Mouse (Mus musculus) limb, embryonic 14.5 days (tissue): ENCODE measurements at regions not wholly inside any gene's neighbourhood (a gene's known extent, or its start where the extent isn't known, plus 50 kb on each side); places are given as distances from the start of the nearest gene placed in this dataset.

Source experiments
- ATAC-seq: fragments of 200-750 bp; cut with Nextera tagmentation; 2 replicates; pipeline ENCODE4 v1.8.0; 2017; ENCODE audit warnings: low read depth, moderate number of reproducible peaks, moderate TSS enrichment; ENCODE audit not compliant: low FRiP score
- DNase-seq: peaks from one replicate; pipeline ENCODE4 v3.0.0-alpha.2; 2015; ENCODE audit warnings: low spot score
- H3K27ac ChIP-seq: fragments of 300-500 bp; sonication (generic); replicated peaks from 2 replicates; pipeline ENCODE4 v1.5.1; 2014; ENCODE audit warnings: low read depth, mild to moderate bottlenecking, low read length, moderate library complexity, mixed read lengths
- H3K27me3 ChIP-seq: fragments of 300-500 bp; sonication (generic); 2 replicates; pipeline ENCODE4 v1.6.1; 2014; ENCODE audit warnings: low read length, mixed read lengths; ENCODE audit not compliant: control insufficient read depth, insufficient read depth
- H3K36me3 ChIP-seq: fragments of 300-500 bp; sonication (generic); 2 replicates; pipeline ENCODE4 v1.6.1; 2014; ENCODE audit warnings: mild to moderate bottlenecking, low read length, moderate library complexity, mixed read lengths; ENCODE audit not compliant: control insufficient read depth, insufficient read depth
- H3K4me1 ChIP-seq: fragments of 300-500 bp; sonication (generic); 2 replicates; pipeline ENCODE4 v1.6.1; 2014; ENCODE audit warnings: antibody characterized with exemption, low read length, mixed read lengths; ENCODE audit not compliant: control insufficient read depth, insufficient read depth
- H3K4me2 ChIP-seq: fragments of 300-500 bp; sonication (generic); replicated peaks from 2 replicates; pipeline ENCODE4 v1.6.1; 2014; ENCODE audit warnings: low read depth, mild to moderate bottlenecking, low read length, moderate library complexity; ENCODE audit not compliant: severe bottlenecking
- H3K4me3 ChIP-seq: fragments of 300-500 bp; sonication (generic); replicated peaks from 2 replicates; pipeline ENCODE4 v1.5.1; 2014; ENCODE audit warnings: low read length
- H3K9ac ChIP-seq: fragments of 300-500 bp; sonication (generic); 2 replicates; pipeline ENCODE4 v1.6.1; 2014; ENCODE audit warnings: mild to moderate bottlenecking, low read depth, low read length, moderate library complexity; ENCODE audit not compliant: severe bottlenecking
- H3K9me3 ChIP-seq: fragments of 300-500 bp; sonication (generic); 2 replicates; pipeline ENCODE4 v1.6.1; 2016; ENCODE audit warnings: low read length; ENCODE audit not compliant: control insufficient read depth
- POLR2A ChIP-seq: fragments of 200-500 bp; IDR thresholded peaks from 2 replicates; pipeline ENCODE4 v1.8.0; 2012; ENCODE audit warnings: inconsistent platforms, mild to moderate bottlenecking, moderate library complexity, borderline replicate concordance; ENCODE audit not compliant: insufficient read depth, insufficient read length; ENCODE audit errors: extremely low read depth
- WGBS: fragments of 180-500 bp; shearing (Covaris S2); extraction: QIAGEN DNeasy Blood & Tissue Kit; methylation state at CpG from one replicate; pipeline ENCODE4 v1.1.7; 2014; 5-methylcytosine and 5-hydroxymethylcytosine counted together

- DNase-seq, result no peak
- H3K9me3 ChIP-seq, result no peaks in the 10 kb centered on the region
- no peak overlapping the region for H3K4me3 ChIP-seq
- 90% methylated on average over 23 of the region's 23 CpGs for WGBS
- H3K4me2 ChIP-seq, result no peak overlapping the region
- no peak for ATAC-seq
- no peak for TF ChIP-seq POLR2A
- no peaks in the 10 kb centered on the region for H3K27me3 ChIP-seq
- H3K27ac ChIP-seq, result no peak overlapping the region
- H3K36me3 ChIP-seq, result no peaks in the 10 kb centered on the region
- H3K9ac ChIP-seq, result no peak overlapping the region
- no peaks in the 10 kb centered on the region for H3K4me1 ChIP-seq
Measured at GRCm38 (mm10) chr12:106128944-106129724, 119.1 kb downstream of the Vrk1 start.

DNA sequence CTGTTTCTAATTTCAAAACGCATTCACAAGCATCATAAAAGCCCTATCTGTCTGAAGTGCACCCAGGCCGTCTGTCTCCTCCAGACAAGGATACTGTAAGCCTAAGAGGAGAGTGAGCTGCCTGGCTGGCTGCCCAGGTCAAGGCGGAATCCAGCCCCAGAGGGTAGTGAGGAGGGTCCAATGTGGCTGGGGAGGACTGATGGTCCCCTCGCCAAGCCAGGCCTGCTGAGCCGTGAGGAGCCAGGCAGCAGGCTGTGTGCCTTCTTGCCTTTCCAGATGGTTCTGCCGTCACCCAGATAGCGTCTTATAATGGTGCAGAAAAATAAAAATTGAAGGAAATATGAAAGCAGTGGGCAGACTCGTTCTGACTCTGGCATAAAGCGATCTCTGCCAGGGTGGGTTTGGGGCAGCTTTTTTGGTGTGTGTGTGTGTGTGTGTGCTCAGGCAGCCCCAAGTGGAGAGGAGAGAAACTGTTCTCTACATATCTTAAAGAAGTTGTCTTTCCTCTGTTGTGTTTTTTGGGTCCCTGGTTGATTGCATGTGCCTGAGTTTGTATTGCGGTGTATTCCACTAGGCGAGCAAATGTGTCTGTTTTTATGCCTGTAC is 120.1 kb downstream of the Vrk1 start:
- H3K9ac ChIP-seq, result no peak overlapping the region
- 77% methylated on average over 11 of the region's 11 CpGs for WGBS
- H3K27me3 ChIP-seq, result no peaks in the 10 kb centered on the region
- H3K4me3 ChIP-seq, result no peak overlapping the region
- TF ChIP-seq POLR2A, result no peak
- no peaks in the 10 kb centered on the region for H3K36me3 ChIP-seq
- no peak for DNase-seq
- H3K4me1 ChIP-seq, result no peaks in the 10 kb centered on the region
- no peak overlapping the region for H3K27ac ChIP-seq
- H3K4me2 ChIP-seq, result no peak overlapping the region
- no peak for ATAC-seq
- no peaks in the 10 kb centered on the region for H3K9me3 ChIP-seq

DNA sequence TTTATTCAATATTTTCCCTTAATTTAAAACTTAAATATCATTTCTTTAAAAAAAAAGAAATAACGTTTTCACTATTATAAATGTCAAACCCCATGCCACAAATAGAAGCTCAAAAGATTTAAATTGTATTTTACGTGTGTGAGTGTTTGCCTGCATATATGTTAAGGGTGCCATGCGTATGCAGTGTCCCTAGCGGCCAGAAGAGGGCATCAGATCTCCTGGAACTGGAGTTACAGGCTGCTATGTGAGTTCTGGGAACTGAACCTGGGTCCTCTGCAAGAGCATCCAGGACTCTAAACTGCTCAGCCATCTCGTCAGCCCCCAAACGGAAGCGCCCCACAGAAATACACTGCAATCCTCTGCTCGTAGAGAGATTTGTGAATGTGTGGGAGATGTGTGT is 122.7 kb downstream of the Vrk1 start:
- Histone ChIP-seq H3K9me3 (no peaks in the 10 kb centered on the region), H3K4me2 (no peak overlapping the region), H3K36me3 (no peaks in the 10 kb centered on the region), H3K27me3 (no peaks in the 10 kb centered on the region), H3K4me3 (no peak overlapping the region), H3K27ac (no peak overlapping the region), H3K9ac (no peak overlapping the region), H3K4me1 (no peaks in the 10 kb centered on the region)
- ATAC-seq (no peak), DNase-seq (no peak)
- 92% methylated on average over 8 of the region's 8 CpGs for WGBS
- TF ChIP-seq POLR2A, result no peak

DNA sequence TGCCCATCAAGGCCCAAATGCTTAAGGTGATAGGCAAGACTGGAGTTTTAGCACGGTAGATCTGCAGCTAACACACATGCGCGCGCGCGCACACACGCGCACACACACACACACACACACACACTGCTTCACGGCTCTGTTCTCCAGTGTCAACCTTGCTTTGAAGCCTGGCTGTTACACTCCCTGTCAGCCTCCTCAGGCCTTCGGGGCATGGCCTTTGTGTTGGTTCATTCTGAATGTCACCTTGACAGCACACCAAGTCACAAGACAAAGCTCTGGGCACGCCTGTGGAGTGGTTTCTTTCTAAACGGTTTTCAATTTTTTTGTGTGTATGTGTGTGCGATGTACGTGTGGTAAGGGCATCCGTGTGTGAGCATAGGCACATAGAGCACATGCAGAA is 128.4 kb downstream of the Vrk1 start:
- no peaks in the 10 kb centered on the region for H3K36me3 ChIP-seq
- no peak for DNase-seq
- ATAC-seq, result no peak
- TF ChIP-seq POLR2A, result no peak
- H3K4me3 ChIP-seq, result no peak overlapping the region
- no peaks in the 10 kb centered on the region for H3K9me3 ChIP-seq
- H3K27ac ChIP-seq, result no peak overlapping the region
- no peaks in the 10 kb centered on the region for H3K4me1 ChIP-seq
- H3K9ac ChIP-seq, result no peak overlapping the region
- 88% methylated on average over 15 of the region's 15 CpGs for WGBS
- H3K4me2 ChIP-seq, result no peak overlapping the region
- no peaks in the 10 kb centered on the region for H3K27me3 ChIP-seq

GRCm38 (mm10) chr12:106139491-106139890 is 129.5 kb downstream of the Vrk1 start:
- TF ChIP-seq POLR2A, result no peak
- Histone ChIP-seq H3K4me3 (no peak overlapping the region), H3K27me3 (no peaks in the 10 kb centered on the region), H3K9me3 (no peaks in the 10 kb centered on the region), H3K36me3 (no peaks in the 10 kb centered on the region), H3K27ac (no peak overlapping the region), H3K9ac (no peak overlapping the region), H3K4me2 (no peak overlapping the region), H3K4me1 (no peaks in the 10 kb centered on the region)
- DNase-seq (no peak), ATAC-seq (no peak)
- 87% methylated on average over 11 of the region's 11 CpGs for WGBS
